In the genomic region with DNA sequence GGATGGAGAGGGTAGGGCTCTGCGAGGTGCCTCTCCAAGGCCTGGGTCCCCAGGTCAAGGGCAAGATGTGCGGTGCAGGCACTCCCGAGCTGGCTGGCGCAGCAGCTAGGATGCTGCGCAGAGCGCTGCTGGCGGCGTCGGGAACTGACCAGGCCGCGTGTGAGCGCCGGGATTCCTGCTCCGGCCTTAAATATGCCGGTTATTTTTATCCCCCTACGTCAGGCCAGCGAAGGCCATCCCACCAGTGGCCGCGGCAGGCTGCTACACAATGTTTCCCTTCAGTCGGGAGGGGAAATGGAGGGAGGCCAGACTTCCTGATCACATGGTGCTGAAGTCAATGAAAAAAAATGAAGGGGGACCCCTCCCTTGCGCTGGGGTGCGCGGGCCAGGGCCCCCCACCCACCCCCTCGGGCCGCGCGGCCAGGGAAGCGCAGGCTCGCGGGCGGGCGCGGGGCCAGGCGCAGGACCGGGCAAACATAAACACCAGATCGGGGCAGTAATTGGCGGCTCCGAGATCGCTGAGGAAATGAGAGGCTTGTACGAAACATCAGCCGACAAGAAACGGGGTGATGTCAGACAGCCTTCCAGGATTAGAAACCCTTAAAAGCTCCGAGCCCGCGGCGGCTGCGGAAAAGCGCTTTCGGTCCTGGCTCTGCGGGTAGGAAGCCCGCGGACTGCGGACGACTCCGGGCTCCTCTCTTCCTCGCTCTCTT, we compare ENCODE assay signal across 8 mouse cellular contexts.
DNase-seq lines count a peak whose midpoint lies in the region; ATAC-seq and TF ChIP-seq lines count a peak whose summit lies in the region.

No protein-coding gene starts in this region.

- peak overlapping the region; percentile 77 for H3K4me2 ChIP-seq in midbrain, embryonic 12.5 days (replicated peaks)

- under 1% methylated on average over 56 of the region's 56 CpGs for WGBS in kidney, adult 2 months
- WGBS in limb, embryonic 10.5 days = under 1% methylated on average over 56 of the region's 56 CpGs
- under 1% methylated on average over 55 of the region's 56 CpGs for WGBS in midbrain, embryonic 12.5 days

- H3K4me3 ChIP-seq in kidney, adult 2 months (ENCODE audit: insufficient read depth, low read depth, low read length) = peak overlapping the region; percentile 44
- H3K4me3 ChIP-seq in limb, embryonic 10.5 days = peak overlapping the region; percentile 63
- peak overlapping the region; percentile 59 for H3K4me3 ChIP-seq in midbrain, embryonic 12.5 days

- no peaks in the 10 kb centered on the region for H3K9me3 ChIP-seq in limb, embryonic 10.5 days (replicated peaks)
- no peaks in the 10 kb centered on the region for H3K9me3 ChIP-seq in midbrain, embryonic 12.5 days

- H3K36me3 ChIP-seq in kidney, adult 2 months (ENCODE audit: control insufficient read depth, insufficient read depth, low read length) = no peaks in the 10 kb centered on the region
- no peaks in the 10 kb centered on the region for H3K36me3 ChIP-seq in limb, embryonic 10.5 days
- H3K36me3 ChIP-seq in midbrain, embryonic 12.5 days = no peaks in the 10 kb centered on the region

- TF ChIP-seq POLR2A in kidney, adult 2 months (IDR thresholded peaks at IDR 0.05; ENCODE audit: low read depth, low read length) = peak; percentile 87

- DNase-seq in adrenal gland, adult 8-10 months = peak; percentile 89
- peak; percentile 75 for DNase-seq in embryo, embryonic 9.5 days (ENCODE audit: extremely low spot score)
- DNase-seq in heart, adult 11 months = peak; percentile 100
- DNase-seq in kidney, adult 2 months = peak; percentile 94
- peak; percentile 74 for DNase-seq in limb, embryonic 10.5 days (ENCODE audit: low spot score)
- peak; percentile 74 for DNase-seq in right cerebral cortex, postnatal 4 days
- DNase-seq in urinary bladder, postnatal 4 days (ENCODE audit: low spot score in 2 of 2) = peak; percentile 88

- 0 out of 2 replicates have a peak, but pooled peaks cover 3% of the 10 kb centered on the region for H3K4me1 ChIP-seq in kidney, adult 2 months (ENCODE audit: control insufficient read depth, insufficient read depth, low read length)
- peaks cover 17% of the 10 kb centered on the region for H3K4me1 ChIP-seq in limb, embryonic 10.5 days
- H3K4me1 ChIP-seq in midbrain, embryonic 12.5 days = peaks cover 10% of the 10 kb centered on the region

- ATAC-seq in midbrain, embryonic 12.5 days (ENCODE audit: low FRiP score, low read depth) = peak; percentile 90

- H3K9ac ChIP-seq in midbrain, embryonic 12.5 days (replicated peaks) = peak overlapping the region; percentile 74

- no peak for TF ChIP-seq CTCF in kidney, adult 2 months (conservative IDR thresholded peaks at IDR 0.05; ENCODE audit: insufficient read depth, insufficient read length, low read depth, low read length)

- peak overlapping the region; percentile 96 for H3K27ac ChIP-seq in kidney, adult 2 months (ENCODE audit: insufficient read depth, low read depth, low read length)
- peak overlapping the region; percentile 87 for H3K27ac ChIP-seq in limb, embryonic 10.5 days
- H3K27ac ChIP-seq in midbrain, embryonic 12.5 days (replicated peaks) = peak overlapping the region; percentile 82

- no peaks in the 10 kb centered on the region for H3K27me3 ChIP-seq in kidney, adult 2 months (replicated peaks; ENCODE audit: control insufficient read depth, insufficient read depth, low read length)
- H3K27me3 ChIP-seq in limb, embryonic 10.5 days (ENCODE audit: low read depth, poor library complexity, severe bottlenecking) = peaks cover 50% of the 10 kb centered on the region
- peaks cover 26% of the 10 kb centered on the region for H3K27me3 ChIP-seq in midbrain, embryonic 12.5 days

Comparison
In these comparisons a context has a peak if more than half of its experiments do, and no peak if none do; other contexts are left out.
1. Peak in every context shown above with its lines: DNase-seq, ATAC-seq, H3K4me3 ChIP-seq and H3K27ac ChIP-seq.